Mouse (Mus musculus): Measurements from ENCODE around the gene Tdrd3.

GRCm38 (mm10) chr14:87427032-87427431 lies 10.6 kb downstream of the Tdrd3 start:
- TF ChIP-seq CTCF (IDR thresholded peaks at IDR 0.05; ENCODE audit: low read depth, low read length) (no peak), POLR2A (IDR thresholded peaks at IDR 0.05; ENCODE audit: borderline replicate concordance, low read depth, low read length) (no peak)
